Mouse (Mus musculus) Muller cell, postnatal 12 days (primary cell): ENCODE measurements at regions not wholly inside any gene's neighbourhood (a gene's known extent, or its start where the extent isn't known, plus 50 kb on each side); places are given as distances from the start of the nearest gene placed in this dataset.
A peak's percentile ranks its signal among the peaks of the same experiment; 100 is the strongest.

ENCODE experiments used
- DNase-seq: peaks from one replicate; pipeline ENCODE4 v3.0.0-alpha.2; 2015; ENCODE audit errors: inconsistent ontology term

- DNase-seq: no peak
Measured at GRCm38 (mm10) chr5:64022633-64023323, 54.1 kb upstream of the Rell1 start.

- no peak for DNase-seq
Measured at GRCm38 (mm10) chr5:64023324-64023650, 54.6 kb upstream of the Rell1 start.

GRCm38 (mm10) chr5:64024420-64024819 lies 55.7 kb upstream of the Rell1 start:
- DNase-seq: no peak

GRCm38 (mm10) chr5:64027733-64028132 lies 59.0 kb upstream of the Rell1 start:
- no peak for DNase-seq

GRCm38 (mm10) chr5:64029622-64030145 lies 61.0 kb upstream of the Rell1 start:
- no peak for DNase-seq

GRCm38 (mm10) chr5:64030281-64030960 lies 61.7 kb upstream of the Rell1 start:
- peak; percentile 24 for DNase-seq

- DNase-seq: no peak
Measured at GRCm38 (mm10) chr5:64038394-64038793, 54.4 kb upstream of the Pgm2 start.

- no peak for DNase-seq
Measured at GRCm38 (mm10) chr5:64040676-64041075, 52.1 kb upstream of the Pgm2 start.
